Mouse (Mus musculus) forebrain, embryonic 16.5 days (tissue): ENCODE measurements around the gene Sh3bp5. TPM values are rescaled to one million over a fixed set of nuclear protein-coding genes. Genes with fewer than 3 reads are reported as not detected.

ENCODE experiments used
- ATAC-seq: fragments of 200-750 bp; cut with Nextera tagmentation; 2 replicates; pipeline ENCODE4 v1.8.0; 2017; ENCODE audit warnings: mild to moderate bottlenecking, moderate library complexity
- H3K27ac ChIP-seq: fragments of 300-500 bp; sonication (generic); 2 replicates; pipeline ENCODE4 v1.5.1; 2014; ENCODE audit warnings: low read length, control low read depth
- H3K27me3 ChIP-seq: fragments of 300-500 bp; sonication (generic); replicated peaks from 2 replicates; pipeline ENCODE4 v1.6.1; 2014; ENCODE audit warnings: low read length; ENCODE audit not compliant: control insufficient read depth, insufficient read depth
- H3K36me3 ChIP-seq: fragments of 300-500 bp; sonication (generic); 2 replicates; pipeline ENCODE4 v1.6.1; 2014; ENCODE audit not compliant: control insufficient read depth, insufficient read depth
- H3K4me1 ChIP-seq: fragments of 300-500 bp; sonication (generic); replicated peaks from 2 replicates; pipeline ENCODE4 v1.6.1; 2014; ENCODE audit warnings: low read length; ENCODE audit not compliant: control insufficient read depth, insufficient read depth
- H3K4me2 ChIP-seq: fragments of 300-500 bp; sonication (generic); 2 replicates; pipeline ENCODE4 v1.6.1; 2014; ENCODE audit warnings: mild to moderate bottlenecking, low read length, control low read depth
- H3K4me3 ChIP-seq: fragments of 300-500 bp; sonication (generic); replicated peaks from 2 replicates; pipeline ENCODE4 v1.5.1; 2014; ENCODE audit warnings: mild to moderate bottlenecking, low read length, control low read depth
- H3K9ac ChIP-seq: fragments of 300-500 bp; sonication (generic); replicated peaks from 2 replicates; pipeline ENCODE4 v1.6.1; 2014; ENCODE audit warnings: low read depth, low read length, control low read depth
- H3K9me3 ChIP-seq: fragments of 300-500 bp; sonication (generic); 2 replicates; pipeline ENCODE4 v1.6.1; 2016; ENCODE audit warnings: low read length; ENCODE audit not compliant: control insufficient read depth
- WGBS: fragments of 180-500 bp; shearing (Covaris S2); extraction: QIAGEN DNeasy Blood & Tissue Kit; methylation state at CpG from one replicate; pipeline ENCODE4 v1.1.7; 2014; 5-methylcytosine and 5-hydroxymethylcytosine counted together
- polyA plus RNA-seq: library from polyadenylated mRNA; unstranded; fragments of >200 nt; fragmentation: Nextera tagmentation; extraction: Ambion mirVana; gene quantifications from 2 replicates; pipeline ENCODE4 v1.2.1, GENCODE M21; 2015

The Sh3bp5 gene
- polyA plus RNA-seq, 1 experiment from 2014 or later: 128 TPM

DNA sequence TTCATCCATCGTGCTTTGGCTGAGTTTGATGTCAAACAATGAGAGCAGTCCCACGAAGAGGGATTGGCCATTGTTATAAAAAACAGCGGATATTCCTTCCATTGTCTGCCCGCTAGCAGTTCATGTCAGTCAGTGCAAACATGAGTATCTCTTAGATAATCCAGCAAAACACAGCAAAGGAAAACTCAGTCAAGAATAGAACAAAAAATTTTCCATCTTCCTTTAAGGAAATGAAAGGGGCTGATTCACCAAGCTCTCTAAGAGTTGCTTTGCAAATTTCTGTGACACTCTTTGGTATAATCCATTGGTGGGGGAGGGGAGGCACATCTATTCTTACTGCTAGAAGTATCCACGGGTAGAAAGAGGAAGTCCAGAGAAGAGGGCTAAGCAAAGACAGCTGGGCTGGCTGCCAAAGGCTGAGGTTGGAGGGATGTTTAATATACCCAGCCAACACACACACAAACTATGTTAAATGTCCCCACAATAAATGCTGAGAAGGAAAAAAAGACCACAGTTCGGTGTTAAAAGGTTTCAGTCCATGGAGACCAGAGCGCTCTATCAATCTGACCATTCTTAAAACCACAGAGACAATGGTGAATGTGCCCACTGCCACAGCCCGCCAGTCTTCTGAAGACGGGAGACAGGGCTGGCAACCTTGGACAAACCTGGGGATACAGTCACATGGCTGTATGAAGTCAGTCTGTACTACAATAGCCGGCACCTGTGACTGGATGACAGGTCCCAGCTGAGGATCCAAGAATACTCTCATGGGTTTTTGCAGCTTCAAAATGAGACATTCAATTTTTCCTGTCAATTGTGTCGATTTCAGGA is 12.7 kb downstream of the Sh3bp5 start:
- Histone ChIP-seq H3K9ac (no peak overlapping the region), H3K4me1 (peaks cover 9% of the 10 kb centered on the region), H3K27me3 (no peaks in the 10 kb centered on the region), H3K27ac (no peak overlapping the region), H3K4me3 (no peak overlapping the region), H3K36me3 (0 out of 2 replicates have a peak, but pooled peaks cover 3% of the 10 kb centered on the region), H3K4me2 (no peak overlapping the region), H3K9me3 (no peaks in the 10 kb centered on the region)
- ATAC-seq: no peak
- 64% methylated on average over 11 of the region's 11 CpGs for WGBS

DNA sequence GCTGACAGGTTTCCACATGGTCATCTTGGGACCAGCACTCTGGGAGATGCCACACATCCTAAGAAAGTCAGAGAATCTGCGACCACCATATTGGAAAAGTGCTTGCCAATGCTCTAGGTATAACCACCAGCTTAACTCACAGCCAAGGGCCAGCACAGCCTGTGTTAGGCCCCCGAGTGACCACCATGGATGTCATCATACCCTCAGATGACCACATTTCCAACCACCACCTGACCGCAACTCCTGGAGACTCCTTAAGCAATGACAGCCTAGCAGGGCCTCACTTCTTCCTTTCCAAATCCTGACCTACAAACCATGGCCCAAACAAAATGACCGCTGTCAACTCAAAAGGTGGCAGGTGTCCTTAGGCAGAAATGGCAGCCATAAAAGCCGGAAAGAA is 13.5 kb downstream of the Sh3bp5 start:
- 97% methylated on average over 5 of the region's 5 CpGs for WGBS
- ATAC-seq: no peak
- H3K4me1 ChIP-seq: peaks cover 8% of the 10 kb centered on the region; the same call in 1 of the 2 replicates
- H3K9me3 ChIP-seq: no peaks in the 10 kb centered on the region
- no peak overlapping the region for H3K4me3 ChIP-seq
- H3K4me2 ChIP-seq: no peak overlapping the region
- 0 out of 2 replicates have a peak, but pooled peaks cover 3% of the 10 kb centered on the region for H3K36me3 ChIP-seq
- H3K9ac ChIP-seq: no peak overlapping the region
- no peaks in the 10 kb centered on the region for H3K27me3 ChIP-seq
- no peak overlapping the region for H3K27ac ChIP-seq

DNA sequence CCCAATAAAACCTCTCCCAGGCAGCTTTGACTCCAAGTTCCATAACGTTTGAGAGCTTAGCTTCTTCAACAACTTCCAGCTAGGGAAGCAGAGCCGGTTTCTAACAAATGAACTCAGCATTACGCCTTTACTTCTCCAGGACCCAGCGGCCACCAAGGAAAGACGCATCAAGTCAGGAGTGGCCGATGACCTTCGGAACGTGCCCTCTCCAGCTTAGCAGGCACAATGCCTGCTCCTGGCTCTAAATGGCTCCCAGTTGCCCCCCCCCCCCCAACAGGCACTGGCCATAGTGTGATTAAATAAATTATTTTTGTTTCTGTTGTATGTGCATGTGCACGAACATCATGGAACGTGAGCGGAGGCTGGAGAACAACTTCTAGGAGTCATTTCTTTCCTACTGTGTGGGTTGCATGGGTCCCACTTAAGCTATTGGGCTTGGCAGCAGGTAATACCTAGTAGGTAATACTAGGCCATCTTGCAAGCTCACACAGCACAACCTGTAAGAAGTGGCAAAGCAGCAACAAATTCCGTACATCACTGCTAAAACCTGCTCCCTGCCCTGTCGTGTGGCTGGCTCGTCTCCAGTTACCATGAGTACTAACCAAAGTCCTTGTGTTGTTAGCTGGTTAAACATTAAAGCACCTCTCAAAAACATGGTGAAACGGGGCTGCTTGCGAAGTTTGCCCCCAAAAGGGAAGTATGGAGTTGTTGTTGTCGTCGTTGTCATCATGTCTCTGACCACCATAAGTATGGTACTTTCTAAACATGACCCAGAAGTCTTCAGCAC is 14.2 kb downstream of the Sh3bp5 start:
- Histone ChIP-seq H3K9ac (no peak overlapping the region), H3K27ac (no peak overlapping the region), H3K4me1 (peaks cover 8% of the 10 kb centered on the region; the same call in 1 of the 2 replicates), H3K4me3 (no peak overlapping the region), H3K9me3 (no peaks in the 10 kb centered on the region), H3K36me3 (0 out of 2 replicates have a peak, but pooled peaks cover 3% of the 10 kb centered on the region), H3K27me3 (no peaks in the 10 kb centered on the region), H3K4me2 (no peak overlapping the region)
- ATAC-seq: no peak
- WGBS: 91% methylated on average over 18 of the region's 18 CpGs

DNA sequence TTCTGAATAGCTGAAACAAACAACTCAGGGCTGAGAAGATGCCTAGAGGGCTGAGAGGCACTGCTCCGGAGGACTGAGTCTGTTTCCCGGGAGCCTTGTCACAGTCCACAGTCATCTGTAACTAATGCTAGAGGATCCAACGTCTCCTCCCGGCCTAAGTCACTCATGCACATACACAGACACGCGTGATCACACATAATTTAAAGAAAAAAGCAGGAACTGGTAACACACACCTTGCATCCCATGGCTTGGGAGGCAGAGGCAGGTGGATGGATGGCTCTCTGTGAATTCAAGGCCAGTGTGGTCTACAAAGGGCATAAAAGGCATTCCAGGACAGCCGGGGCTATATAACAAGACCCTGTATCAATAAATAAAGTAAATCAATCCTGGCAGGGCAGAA is 14.9 kb downstream of the Sh3bp5 start:
- H3K4me3 ChIP-seq: no peak overlapping the region
- peaks cover 8% of the 10 kb centered on the region; the same call in 1 of the 2 replicates for H3K4me1 ChIP-seq
- no peak for ATAC-seq
- no peak overlapping the region for H3K4me2 ChIP-seq
- no peaks in the 10 kb centered on the region for H3K9me3 ChIP-seq
- no peak overlapping the region for H3K27ac ChIP-seq
- H3K9ac ChIP-seq: no peak overlapping the region
- 0 out of 2 replicates have a peak, but pooled peaks cover 3% of the 10 kb centered on the region for H3K36me3 ChIP-seq
- 75% methylated on average over 7 of the region's 7 CpGs for WGBS
- no peaks in the 10 kb centered on the region for H3K27me3 ChIP-seq

DNA sequence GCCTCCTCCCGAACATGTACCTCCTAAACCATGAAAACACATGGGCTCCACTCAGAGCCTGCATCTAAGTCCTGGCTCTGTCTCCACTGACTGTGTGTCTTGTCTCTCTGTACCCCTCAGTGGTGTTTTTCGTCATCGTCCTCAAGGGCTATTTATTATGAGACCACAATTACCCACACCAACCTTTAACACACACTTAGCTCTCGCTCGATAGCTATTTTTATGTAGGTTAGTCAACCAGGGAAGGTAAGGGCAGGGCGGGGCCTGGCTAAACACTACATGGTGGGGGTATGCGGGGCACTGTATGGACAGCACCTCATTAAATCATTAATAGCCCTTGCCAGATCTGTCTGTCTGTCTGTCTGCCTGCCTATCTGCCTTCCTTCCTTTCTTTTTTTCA is 15.3 kb downstream of the Sh3bp5 start:
- Histone ChIP-seq H3K4me3 (no peak overlapping the region), H3K4me2 (no peak overlapping the region), H3K4me1 (peaks cover 8% of the 10 kb centered on the region; the same call in 1 of the 2 replicates), H3K27me3 (no peaks in the 10 kb centered on the region), H3K36me3 (no peaks in the 10 kb centered on the region), H3K9ac (no peak overlapping the region), H3K27ac (no peak overlapping the region), H3K9me3 (no peaks in the 10 kb centered on the region)
- ATAC-seq: no peak
- WGBS: 94% methylated on average over 7 of the region's 7 CpGs

DNA sequence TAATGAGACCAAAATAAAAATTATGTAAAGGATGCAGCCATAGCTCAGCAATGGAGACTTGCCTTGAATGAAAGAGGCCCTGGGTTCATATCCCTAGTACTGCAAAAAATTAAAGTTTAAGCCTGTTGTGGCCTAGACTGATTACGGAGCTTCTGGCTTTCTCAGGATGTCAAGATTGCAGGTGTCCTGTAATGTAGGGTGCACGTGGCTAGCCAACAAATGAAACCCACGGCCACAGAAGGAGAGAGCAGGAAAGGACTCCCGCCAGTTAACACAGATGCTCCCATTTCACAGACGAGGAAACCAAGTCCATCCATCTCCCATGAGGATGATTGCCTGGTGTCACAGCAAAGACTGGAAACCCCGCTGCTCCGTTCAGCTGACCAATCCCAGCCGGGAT is 15.7 kb downstream of the Sh3bp5 start:
- H3K36me3 ChIP-seq: no peaks in the 10 kb centered on the region
- no peak overlapping the region for H3K27ac ChIP-seq
- H3K27me3 ChIP-seq: no peaks in the 10 kb centered on the region
- no peak overlapping the region for H3K4me2 ChIP-seq
- peaks cover 8% of the 10 kb centered on the region; the same call in 1 of the 2 replicates for H3K4me1 ChIP-seq
- 90% methylated on average over 8 of the region's 8 CpGs for WGBS
- no peak overlapping the region for H3K4me3 ChIP-seq
- H3K9me3 ChIP-seq: no peaks in the 10 kb centered on the region
- no peak for ATAC-seq
- no peak overlapping the region for H3K9ac ChIP-seq

DNA sequence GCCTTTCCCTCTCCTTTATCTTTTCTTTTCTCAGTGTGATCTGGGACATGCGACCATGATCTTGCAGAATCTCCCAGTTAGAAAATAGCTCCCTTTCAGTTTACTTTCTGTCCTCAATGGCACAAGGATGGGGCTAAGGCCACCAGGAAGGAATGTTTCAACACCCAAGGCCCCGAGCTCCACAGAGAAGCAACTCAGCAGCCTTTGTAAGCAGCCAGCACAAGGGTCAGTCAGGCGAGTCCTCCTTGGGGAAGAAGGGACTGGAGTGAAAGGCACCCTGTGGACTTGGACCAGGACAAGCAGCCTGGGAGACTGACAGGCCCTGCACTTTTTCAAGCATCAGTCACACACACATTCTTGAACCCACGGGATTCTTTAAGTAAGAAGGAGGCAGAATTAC is 16.6 kb downstream of the Sh3bp5 start:
- H3K9ac ChIP-seq: no peak overlapping the region
- 35% methylated on average over 4 of the region's 4 CpGs for WGBS
- no peak for ATAC-seq

DNA sequence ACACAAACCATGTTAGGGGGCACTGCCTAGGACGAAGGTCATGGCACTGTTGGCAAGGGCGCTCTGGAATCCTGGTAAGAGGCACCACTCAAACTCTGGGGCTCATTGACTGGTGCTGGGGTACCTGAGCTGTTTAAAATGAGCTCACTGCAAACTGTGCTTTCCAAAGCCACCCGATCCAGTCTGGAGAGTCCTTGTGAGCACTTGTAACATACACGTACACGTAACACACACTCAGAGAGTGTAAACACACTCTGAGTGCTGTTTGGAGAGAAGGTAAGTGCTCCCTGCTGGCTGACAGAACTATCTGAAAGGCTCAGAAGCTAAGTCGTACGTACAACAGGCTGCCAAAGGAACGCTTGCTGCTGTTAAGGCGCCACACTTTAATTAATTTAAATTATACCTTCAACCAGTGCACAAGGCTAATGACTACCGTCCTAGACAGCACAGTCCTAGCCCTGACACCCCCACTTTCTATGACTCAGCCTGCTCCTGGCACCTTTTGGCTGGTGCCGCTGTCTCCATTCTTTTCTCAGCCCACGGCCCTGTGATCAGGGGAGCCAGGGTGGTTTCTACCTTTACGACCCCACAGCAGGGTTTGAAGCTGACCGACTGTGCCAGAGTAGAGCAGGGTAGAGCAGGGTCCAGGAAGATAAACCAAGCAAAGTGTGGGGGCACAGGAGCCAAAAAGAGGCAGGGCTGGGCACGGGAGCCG is 18.9 kb downstream of the Sh3bp5 start:
- ATAC-seq: peak; percentile 23; the same call in 1 of the 2 replicates
- Histone ChIP-seq H3K4me3 (no peak overlapping the region), H3K36me3 (no peaks in the 10 kb centered on the region), H3K4me2 (no peak overlapping the region), H3K4me1 (no peaks in the 10 kb centered on the region), H3K27ac (no peak overlapping the region), H3K9me3 (no peaks in the 10 kb centered on the region), H3K9ac (no peak overlapping the region), H3K27me3 (no peaks in the 10 kb centered on the region)
- 65% methylated on average over 16 of the region's 16 CpGs for WGBS

More for the DNA sequence above, 16.6 kb downstream of the Sh3bp5 start:
- H3K9me3 ChIP-seq: no peaks in the 10 kb centered on the region
- peaks cover 8% of the 10 kb centered on the region; the same call in 1 of the 2 replicates for H3K4me1 ChIP-seq
- H3K27ac ChIP-seq: no peak overlapping the region
- no peaks in the 10 kb centered on the region for H3K36me3 ChIP-seq
- no peak overlapping the region for H3K4me3 ChIP-seq
- H3K27me3 ChIP-seq: no peaks in the 10 kb centered on the region
- no peak overlapping the region for H3K4me2 ChIP-seq

DNA sequence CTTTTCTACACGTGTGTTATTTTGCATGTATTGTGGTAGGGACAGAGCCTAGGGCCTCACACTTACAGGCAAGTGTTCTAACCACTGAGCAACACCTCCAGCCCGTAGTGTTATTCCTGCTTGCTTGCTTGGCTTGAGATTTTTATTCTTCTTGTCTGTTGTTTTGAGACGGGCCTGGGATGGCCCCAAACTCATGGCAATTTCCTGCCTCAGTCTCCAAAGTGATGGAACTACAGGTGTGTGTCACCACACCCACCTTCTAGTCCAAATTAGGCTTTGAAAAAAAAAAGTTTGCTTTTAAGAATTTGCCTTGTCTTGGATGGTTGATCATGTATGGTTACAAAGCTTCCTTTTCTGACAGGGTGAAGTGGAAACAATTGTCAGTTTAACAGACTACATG is 19.5 kb downstream of the Sh3bp5 start:
- Histone ChIP-seq H3K27ac (no peak overlapping the region), H3K9ac (no peak overlapping the region), H3K4me1 (no peaks in the 10 kb centered on the region), H3K4me2 (no peak overlapping the region), H3K4me3 (no peak overlapping the region), H3K36me3 (no peaks in the 10 kb centered on the region), H3K27me3 (no peaks in the 10 kb centered on the region), H3K9me3 (no peaks in the 10 kb centered on the region)
- no peak for ATAC-seq
- WGBS: 77% methylated on average over 3 of the region's 3 CpGs
